In the genomic region with DNA sequence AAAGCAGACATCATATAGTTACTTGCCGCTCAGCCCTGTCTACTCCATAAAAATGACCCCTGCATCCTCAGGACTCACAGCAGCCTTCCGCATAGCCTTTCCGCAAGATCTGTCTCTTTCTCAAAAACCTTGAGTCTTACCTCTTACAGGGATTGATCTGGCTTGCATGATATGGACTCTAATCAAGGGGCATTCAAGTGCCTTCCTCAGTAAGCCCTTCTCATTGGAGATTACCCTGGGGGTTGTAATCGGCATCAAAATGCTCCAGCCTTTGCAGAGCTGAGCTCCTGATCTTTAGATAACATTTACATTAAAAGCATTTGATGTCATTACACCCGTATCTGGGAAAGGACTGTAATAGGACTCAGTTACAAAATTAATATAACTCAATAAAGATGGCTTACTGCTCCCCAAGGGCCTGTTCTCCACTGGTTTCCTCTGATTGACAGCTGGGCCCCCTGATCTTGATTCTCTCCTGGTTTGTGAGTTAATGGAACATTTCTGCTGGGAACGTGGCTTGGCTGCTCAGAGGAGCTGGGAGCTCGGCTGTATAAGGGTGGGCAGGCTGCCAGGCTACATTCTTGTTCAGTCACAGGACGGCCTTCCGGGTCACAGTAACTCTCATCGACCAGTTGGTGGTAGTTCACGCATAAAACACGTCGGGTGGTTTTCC, we compare ENCODE assay signal across 8 mouse cellular contexts.
DNase-seq lines count a peak whose midpoint lies in the region; ATAC-seq and TF ChIP-seq lines count a peak whose summit lies in the region.

No protein-coding gene starts in this region.

- H3K9me3 ChIP-seq in hindbrain, postnatal 0 days (ENCODE audit: low read length) = no peaks in the 10 kb centered on the region
- no peaks in the 10 kb centered on the region for H3K9me3 ChIP-seq in hindbrain, embryonic 16.5 days (ENCODE audit: control insufficient read depth, low read length)
- H3K9me3 ChIP-seq in forebrain, embryonic 16.5 days (ENCODE audit: control insufficient read depth, low read length) = no peaks in the 10 kb centered on the region
- H3K9me3 ChIP-seq in intestine, embryonic 16.5 days (ENCODE audit: control insufficient read depth, low read length) = no peaks in the 10 kb centered on the region
- H3K9me3 ChIP-seq in liver, embryonic 11.5 days (ENCODE audit: control insufficient read depth, low read length) = no peaks in the 10 kb centered on the region; the same call in 1 of the 2 replicates

- TF ChIP-seq CTCF in hindbrain, postnatal 0 days (IDR thresholded peaks at IDR 0.05; ENCODE audit: low read depth) = no peak

- H3K27me3 ChIP-seq in hindbrain, postnatal 0 days (ENCODE audit: insufficient read depth, low read length) = no peaks in the 10 kb centered on the region
- H3K27me3 ChIP-seq in hindbrain, embryonic 16.5 days (replicated peaks; ENCODE audit: control insufficient read depth, insufficient read depth, low read length) = no peaks in the 10 kb centered on the region
- no peaks in the 10 kb centered on the region for H3K27me3 ChIP-seq in forebrain, embryonic 16.5 days (replicated peaks; ENCODE audit: control insufficient read depth, insufficient read depth, low read length)
- H3K27me3 ChIP-seq in intestine, embryonic 16.5 days (replicated peaks; ENCODE audit: control insufficient read depth, insufficient read depth, low read length) = no peaks in the 10 kb centered on the region
- H3K27me3 ChIP-seq in liver, embryonic 11.5 days (replicated peaks; ENCODE audit: control insufficient read depth, insufficient read depth, low read length) = no peaks in the 10 kb centered on the region

- H3K4me1 ChIP-seq in hindbrain, postnatal 0 days (ENCODE audit: insufficient read depth, low read length) = 0 out of 2 replicates have a peak, but pooled peaks cover 3% of the 10 kb centered on the region
- peaks cover 7% of the 10 kb centered on the region for H3K4me1 ChIP-seq in hindbrain, embryonic 16.5 days (ENCODE audit: control insufficient read depth, insufficient read depth, low read depth, low read length)
- peaks cover 9% of the 10 kb centered on the region; the same call in 1 of the 2 replicates for H3K4me1 ChIP-seq in forebrain, embryonic 16.5 days (replicated peaks; ENCODE audit: control insufficient read depth, insufficient read depth, low read length)
- H3K4me1 ChIP-seq in intestine, embryonic 16.5 days (ENCODE audit: control insufficient read depth, insufficient read depth, low read length) = no peaks in the 10 kb centered on the region; the same call in 1 of the 2 replicates
- H3K4me1 ChIP-seq in liver, embryonic 11.5 days (replicated peaks; ENCODE audit: control insufficient read depth, insufficient read depth, low read length) = no peaks in the 10 kb centered on the region

- no peak overlapping the region for H3K4me3 ChIP-seq in hindbrain, postnatal 0 days (ENCODE audit: low read length)
- no peak overlapping the region for H3K4me3 ChIP-seq in hindbrain, embryonic 16.5 days (ENCODE audit: low read length)
- no peak overlapping the region for H3K4me3 ChIP-seq in forebrain, embryonic 16.5 days (replicated peaks; ENCODE audit: low read length)
- H3K4me3 ChIP-seq in intestine, embryonic 16.5 days (ENCODE audit: low read length) = no peak overlapping the region
- no peak overlapping the region for H3K4me3 ChIP-seq in liver, embryonic 11.5 days (ENCODE audit: low read depth, low read length)

- H3K36me3 ChIP-seq in hindbrain, postnatal 0 days (ENCODE audit: insufficient read depth, low read length) = no peaks in the 10 kb centered on the region
- no peaks in the 10 kb centered on the region for H3K36me3 ChIP-seq in hindbrain, embryonic 16.5 days (ENCODE audit: control insufficient read depth, insufficient read depth, low read length)
- no peaks in the 10 kb centered on the region for H3K36me3 ChIP-seq in forebrain, embryonic 16.5 days (ENCODE audit: control insufficient read depth, insufficient read depth)
- no peaks in the 10 kb centered on the region for H3K36me3 ChIP-seq in intestine, embryonic 16.5 days (ENCODE audit: control insufficient read depth, insufficient read depth, low read length)
- H3K36me3 ChIP-seq in liver, embryonic 11.5 days (ENCODE audit: control insufficient read depth, insufficient read depth, low read length) = no peaks in the 10 kb centered on the region

- H3K9ac ChIP-seq in hindbrain, postnatal 0 days (replicated peaks; ENCODE audit: low read length) = no peak overlapping the region
- H3K9ac ChIP-seq in hindbrain, embryonic 16.5 days (ENCODE audit: low read depth, low read length) = no peak overlapping the region
- no peak overlapping the region for H3K9ac ChIP-seq in forebrain, embryonic 16.5 days (replicated peaks; ENCODE audit: low read depth, low read length)
- H3K9ac ChIP-seq in intestine, embryonic 16.5 days (ENCODE audit: low read depth, low read length) = no peak overlapping the region
- H3K9ac ChIP-seq in liver, embryonic 11.5 days (ENCODE audit: low read depth, low read length) = no peak overlapping the region

- no peak for ATAC-seq in hindbrain, postnatal 0 days
- ATAC-seq in hindbrain, embryonic 16.5 days = no peak; the same call in 1 of the 2 replicates
- peak; percentile 31; the same call in 1 of the 2 replicates for ATAC-seq in forebrain, embryonic 16.5 days
- peak; percentile 53; the same call in 1 of the 2 replicates for ATAC-seq in intestine, embryonic 16.5 days
- no peak for ATAC-seq in megakaryocyte progenitor cell, adult 5-6 weeks (replicated peaks; ENCODE audit: poor library complexity)
- ATAC-seq in liver, embryonic 11.5 days (replicated peaks; ENCODE audit: low FRiP score) = no peak

- no peak overlapping the region for H3K4me2 ChIP-seq in hindbrain, postnatal 0 days (ENCODE audit: low read depth, low read length)
- H3K4me2 ChIP-seq in hindbrain, embryonic 16.5 days (ENCODE audit: low read length) = no peak overlapping the region
- H3K4me2 ChIP-seq in forebrain, embryonic 16.5 days (ENCODE audit: low read length) = no peak overlapping the region
- no peak overlapping the region for H3K4me2 ChIP-seq in intestine, embryonic 16.5 days (ENCODE audit: low read depth, low read length)
- H3K4me2 ChIP-seq in liver, embryonic 11.5 days = no peak overlapping the region

- no peak overlapping the region for H3K27ac ChIP-seq in hindbrain, postnatal 0 days
- no peak overlapping the region for H3K27ac ChIP-seq in hindbrain, embryonic 16.5 days (ENCODE audit: low read depth, low read length)
- H3K27ac ChIP-seq in forebrain, embryonic 16.5 days (ENCODE audit: low read length) = no peak overlapping the region
- no peak overlapping the region for H3K27ac ChIP-seq in intestine, embryonic 16.5 days (ENCODE audit: low read length)
- H3K27ac ChIP-seq in liver, embryonic 11.5 days (ENCODE audit: low read depth, low read length) = no peak overlapping the region

- DNase-seq in hindbrain, postnatal 0 days (ENCODE audit: low spot score) = peak; percentile 73
- peak; percentile 67 for DNase-seq in adrenal gland, adult 2 months
- peak; percentile 5 for DNase-seq in lung, postnatal 25 days (ENCODE audit: low spot score)
- no peak for DNase-seq in liver, embryonic 11.5 days (ENCODE audit: low spot score)

- WGBS in hindbrain, postnatal 0 days = 41% methylated on average over 13 of the region's 13 CpGs
- 33% methylated on average over 13 of the region's 13 CpGs for WGBS in hindbrain, embryonic 16.5 days
- WGBS in forebrain, embryonic 16.5 days = 46% methylated on average over 13 of the region's 13 CpGs
- 56% methylated on average over 13 of the region's 13 CpGs for WGBS in intestine, embryonic 16.5 days
- 79% methylated on average over 13 of the region's 13 CpGs for WGBS in liver, embryonic 11.5 days

Comparison
In these comparisons a context has a peak if more than half of its experiments do, and no peak if none do; other contexts are left out.
1. ATAC-seq: peak in forebrain, embryonic 16.5 days (single experiment) and intestine, embryonic 16.5 days (single experiment); none in hindbrain, postnatal 0 days (single experiment), hindbrain, embryonic 16.5 days (single experiment), megakaryocyte progenitor cell, adult 5-6 weeks (single experiment) and liver, embryonic 11.5 days (single experiment).